Mouse (Mus musculus) bone marrow macrophage, adult 2 months (primary cell): ENCODE data around the gene Siae.

Source experiments
- CTCF ChIP-seq: IDR thresholded peaks from 2 replicates; pipeline ENCODE4 v1.5.1; 2012; ENCODE audit warnings: low read depth, mild to moderate bottlenecking, low read length, moderate library complexity
- POLR2A ChIP-seq: IDR thresholded peaks from 2 replicates; pipeline ENCODE4 v1.6.1; 2012; ENCODE audit warnings: mild to moderate bottlenecking, low read depth, low read length, borderline replicate concordance

GRCm38 (mm10) chr9:37514456-37514855, 41.0 kb upstream of the Siae start:
- TF ChIP-seq CTCF (no peak), POLR2A (no peak)
